Mouse (Mus musculus): Measurements from ENCODE around the gene Pik3ca. TPM values are rescaled to one million over a fixed set of nuclear protein-coding genes. Genes with fewer than 3 reads are reported as not detected.

Pik3ca gene
- polyA plus RNA-seq, 1 experiment from 2014 or later, result 19.3 TPM

DNA sequence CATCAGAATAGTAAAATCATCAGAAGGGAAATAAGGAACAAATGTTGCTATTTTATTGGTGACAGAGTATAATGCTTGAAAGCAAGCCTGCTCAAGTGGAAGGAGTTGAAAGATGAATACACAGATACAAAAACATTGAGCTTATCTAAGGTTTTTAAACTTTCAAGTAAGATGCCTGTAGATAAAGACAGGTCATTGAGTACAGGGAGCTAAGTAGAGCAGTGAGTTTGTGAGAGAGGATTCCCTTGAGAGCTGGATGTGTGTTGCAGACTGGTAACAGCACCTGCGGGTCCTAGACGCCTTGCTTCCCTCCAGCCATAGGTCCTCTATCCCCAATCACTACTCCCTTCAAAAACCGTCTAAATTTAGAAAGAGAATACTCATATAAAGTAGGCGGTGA lies 1.2 kb downstream of the Pik3ca start:
- no peak overlapping the region for H3K27ac ChIP-seq
- no peaks in the 10 kb centered on the region for H3K9me3 ChIP-seq (ENCODE audit: control insufficient read depth, low read length)
- DNase-seq (ENCODE audit: low spot score) (no peak), ATAC-seq (ENCODE audit: low FRiP score) (no peak)
- no peaks in the 10 kb centered on the region for H3K36me3 ChIP-seq (replicated peaks; ENCODE audit: control insufficient read depth, insufficient read depth)
- H3K4me1 ChIP-seq (replicated peaks; ENCODE audit: control insufficient read depth, insufficient read depth, low read length), result peaks cover 29% of the 10 kb centered on the region
- peak overlapping the region; percentile 92; the same call in 1 of the 2 replicates for H3K4me3 ChIP-seq (replicated peaks; ENCODE audit: low read length)
- H3K27me3 ChIP-seq (ENCODE audit: control insufficient read depth, insufficient read depth, low read length), result no peaks in the 10 kb centered on the region
- 41% methylated on average over 4 of the region's 4 CpGs for WGBS
- H3K9ac ChIP-seq, result peak overlapping the region; percentile 95
- peak overlapping the region; percentile 56 for H3K4me2 ChIP-seq (replicated peaks)

DNA sequence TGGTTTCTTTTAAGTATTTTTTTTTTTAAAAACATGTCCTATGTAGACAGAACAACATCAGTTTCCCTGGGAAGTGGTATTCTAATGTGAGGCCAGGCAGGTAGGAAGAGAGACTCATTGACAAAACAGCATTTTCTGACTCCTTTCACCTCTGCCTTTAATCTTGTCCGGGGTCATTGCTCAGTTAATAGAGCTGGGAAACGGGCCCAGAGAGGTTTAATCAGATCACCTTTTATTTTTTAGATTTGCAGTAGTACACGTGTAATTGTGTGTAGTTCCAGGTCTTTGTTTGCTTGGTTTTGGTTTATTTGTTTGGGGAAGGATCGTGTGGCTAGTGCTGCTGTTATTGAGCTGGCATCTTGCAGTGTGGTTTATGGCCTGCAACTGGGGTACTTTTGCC lies 1.9 kb downstream of the Pik3ca start:
- H3K27me3 ChIP-seq (ENCODE audit: control insufficient read depth, insufficient read depth, low read length), result no peaks in the 10 kb centered on the region
- H3K36me3 ChIP-seq (replicated peaks; ENCODE audit: control insufficient read depth, insufficient read depth), result no peaks in the 10 kb centered on the region
- no peak for DNase-seq (ENCODE audit: low spot score)
- H3K4me1 ChIP-seq (replicated peaks; ENCODE audit: control insufficient read depth, insufficient read depth, low read length), result peaks cover 29% of the 10 kb centered on the region
- H3K9ac ChIP-seq, result no peak overlapping the region
- no peak for ATAC-seq (ENCODE audit: low FRiP score)
- H3K4me3 ChIP-seq (replicated peaks; ENCODE audit: low read length), result no peak overlapping the region
- peak overlapping the region; percentile 56; the same call in 1 of the 2 replicates for H3K4me2 ChIP-seq (replicated peaks)
- 58% methylated on average over 4 of the region's 4 CpGs for WGBS
- no peak overlapping the region for H3K27ac ChIP-seq
- H3K9me3 ChIP-seq (ENCODE audit: control insufficient read depth, low read length), result no peaks in the 10 kb centered on the region

- no peak overlapping the region for H3K9ac ChIP-seq
- no peak for DNase-seq (ENCODE audit: low spot score)
- WGBS, result 59% methylated on average over 2 of the region's 2 CpGs
Observed at GRCm38 (mm10) chr3:32399931-32400330, 2.5 kb downstream of the Pik3ca start.

GRCm38 (mm10) chr3:32401591-32401990 lies 4.1 kb downstream of the Pik3ca start:
- no peaks in the 10 kb centered on the region for H3K9me3 ChIP-seq (ENCODE audit: control insufficient read depth, low read length)
- no peak overlapping the region for H3K27ac ChIP-seq
- WGBS, result 83% methylated on average over 3 of the region's 3 CpGs
- no peaks in the 10 kb centered on the region for H3K27me3 ChIP-seq (ENCODE audit: control insufficient read depth, insufficient read depth, low read length)
- H3K4me1 ChIP-seq (replicated peaks; ENCODE audit: control insufficient read depth, insufficient read depth, low read length), result peaks cover 25% of the 10 kb centered on the region
- H3K9ac ChIP-seq, result no peak overlapping the region
- DNase-seq (ENCODE audit: low spot score) (no peak), ATAC-seq (ENCODE audit: low FRiP score) (no peak)
- no peaks in the 10 kb centered on the region for H3K36me3 ChIP-seq (replicated peaks; ENCODE audit: control insufficient read depth, insufficient read depth)
- H3K4me3 ChIP-seq (replicated peaks; ENCODE audit: low read length), result no peak overlapping the region
- no peak overlapping the region for H3K4me2 ChIP-seq (replicated peaks)

More at GRCm38 (mm10) chr3:32399931-32400330, 2.5 kb downstream of the Pik3ca start:
- H3K36me3 ChIP-seq (replicated peaks; ENCODE audit: control insufficient read depth, insufficient read depth), result no peaks in the 10 kb centered on the region
- no peaks in the 10 kb centered on the region for H3K9me3 ChIP-seq (ENCODE audit: control insufficient read depth, low read length)
- peaks cover 29% of the 10 kb centered on the region for H3K4me1 ChIP-seq (replicated peaks; ENCODE audit: control insufficient read depth, insufficient read depth, low read length)
- H3K4me3 ChIP-seq (replicated peaks; ENCODE audit: low read length), result no peak overlapping the region
- no peak overlapping the region for H3K4me2 ChIP-seq (replicated peaks)
- no peak overlapping the region for H3K27ac ChIP-seq
- no peaks in the 10 kb centered on the region for H3K27me3 ChIP-seq (ENCODE audit: control insufficient read depth, insufficient read depth, low read length)
- ATAC-seq (ENCODE audit: low FRiP score), result no peak

- no peak for DNase-seq (ENCODE audit: low spot score)
- H3K9ac ChIP-seq, result no peak overlapping the region
- WGBS, result 88% methylated on average over 7 of the region's 7 CpGs
- no peaks in the 10 kb centered on the region for H3K9me3 ChIP-seq (ENCODE audit: control insufficient read depth, low read length)
- H3K27ac ChIP-seq, result no peak overlapping the region
- H3K4me1 ChIP-seq (replicated peaks; ENCODE audit: control insufficient read depth, insufficient read depth, low read length), result peaks cover 22% of the 10 kb centered on the region
- H3K4me2 ChIP-seq (replicated peaks), result no peak overlapping the region
- H3K36me3 ChIP-seq (replicated peaks; ENCODE audit: control insufficient read depth, insufficient read depth), result no peaks in the 10 kb centered on the region
- ATAC-seq (ENCODE audit: low FRiP score), result no peak
- H3K4me3 ChIP-seq (replicated peaks; ENCODE audit: low read length), result no peak overlapping the region
- no peaks in the 10 kb centered on the region for H3K27me3 ChIP-seq (ENCODE audit: control insufficient read depth, insufficient read depth, low read length)
Observed at GRCm38 (mm10) chr3:32402990-32403885, 5.8 kb downstream of the Pik3ca start.

DNA sequence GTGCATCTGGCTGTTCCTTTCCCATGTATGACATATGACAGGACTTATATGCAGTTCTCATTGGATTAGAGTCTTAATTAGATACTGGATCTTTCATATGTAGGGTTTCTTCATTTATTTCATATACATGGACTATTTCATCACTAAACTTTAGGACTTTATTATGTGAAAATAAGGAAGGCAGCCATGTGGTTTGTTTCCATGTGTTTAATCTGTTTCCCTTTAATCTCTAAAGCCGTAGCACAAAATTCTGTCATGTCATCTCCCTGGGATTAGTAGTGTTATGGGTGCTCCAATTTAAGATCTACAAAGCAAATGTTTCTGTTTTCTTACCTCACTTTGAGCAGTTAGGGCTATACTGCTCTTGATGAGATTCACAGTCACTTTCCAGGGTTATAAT lies 8.2 kb downstream of the Pik3ca start:
- no peak overlapping the region for H3K9ac ChIP-seq
- H3K9me3 ChIP-seq (ENCODE audit: control insufficient read depth, low read length), result no peaks in the 10 kb centered on the region
- 90% methylated on average over 1 of the region's 1 CpGs for WGBS
- H3K27me3 ChIP-seq (ENCODE audit: control insufficient read depth, insufficient read depth, low read length), result no peaks in the 10 kb centered on the region
- no peak for ATAC-seq (ENCODE audit: low FRiP score)
- no peak overlapping the region for H3K27ac ChIP-seq
- H3K36me3 ChIP-seq (replicated peaks; ENCODE audit: control insufficient read depth, insufficient read depth), result no peaks in the 10 kb centered on the region
- H3K4me2 ChIP-seq (replicated peaks), result no peak overlapping the region
- no peaks in the 10 kb centered on the region; the same call in none of the 2 replicates for H3K4me1 ChIP-seq (replicated peaks; ENCODE audit: control insufficient read depth, insufficient read depth, low read length)
- H3K4me3 ChIP-seq (replicated peaks; ENCODE audit: low read length), result no peak overlapping the region
- no peak for DNase-seq (ENCODE audit: low spot score)

DNA sequence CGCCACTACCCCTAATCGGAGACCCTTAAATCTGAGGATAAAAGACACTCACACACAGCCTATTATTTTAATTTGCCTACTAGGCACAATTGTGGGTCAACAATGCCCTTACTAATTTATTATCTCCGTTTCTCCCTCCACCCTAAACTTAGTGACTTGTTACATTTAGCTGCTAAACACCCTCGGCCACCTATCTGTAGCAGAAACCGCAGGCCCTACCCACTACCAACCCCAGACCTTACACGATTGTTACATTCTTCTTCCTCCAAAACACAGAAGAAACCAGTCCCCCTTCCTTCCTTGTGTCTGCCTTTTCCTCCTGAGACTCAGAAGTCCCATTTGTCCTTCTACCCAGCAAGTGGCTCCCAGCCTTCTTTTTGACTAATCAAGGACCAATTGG lies 9.3 kb downstream of the Pik3ca start:
- DNase-seq (ENCODE audit: low spot score) (no peak), ATAC-seq (ENCODE audit: low FRiP score) (no peak)
- Histone ChIP-seq H3K4me1 (replicated peaks; ENCODE audit: control insufficient read depth, insufficient read depth, low read length) (peaks cover under 1% of the 10 kb centered on the region), H3K36me3 (replicated peaks; ENCODE audit: control insufficient read depth, insufficient read depth) (no peaks in the 10 kb centered on the region), H3K9me3 (ENCODE audit: control insufficient read depth, low read length) (no peaks in the 10 kb centered on the region), H3K4me3 (replicated peaks; ENCODE audit: low read length) (no peak overlapping the region), H3K27me3 (ENCODE audit: control insufficient read depth, insufficient read depth, low read length) (no peaks in the 10 kb centered on the region), H3K9ac (no peak overlapping the region), H3K27ac (no peak overlapping the region), H3K4me2 (replicated peaks) (no peak overlapping the region)
- WGBS, result 88% methylated on average over 6 of the region's 6 CpGs

DNA sequence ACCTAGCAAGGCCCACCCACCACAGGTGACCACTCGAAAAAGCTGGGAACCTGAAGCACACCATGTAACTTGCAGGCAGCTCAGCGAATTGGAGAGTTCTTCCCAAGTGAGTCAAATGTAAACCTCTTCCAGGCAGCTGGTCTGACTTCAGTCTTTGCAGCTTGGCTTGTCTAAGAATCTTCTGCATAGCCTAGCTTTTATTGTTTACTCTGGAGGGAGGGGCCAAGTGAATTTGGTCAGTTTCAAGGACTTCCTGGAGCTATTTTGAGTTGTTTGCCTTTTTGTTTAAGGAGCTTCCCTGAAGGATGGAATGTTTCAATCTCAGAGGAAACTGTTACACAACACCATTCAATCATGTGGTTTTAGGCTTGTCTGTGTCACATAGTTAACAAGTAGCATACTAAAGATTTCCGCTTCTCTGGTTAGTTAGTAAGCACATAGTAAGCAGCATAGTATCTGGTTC lies 11.4 kb downstream of the Pik3ca start:
- Histone ChIP-seq H3K27me3 (ENCODE audit: control insufficient read depth, insufficient read depth, low read length) (no peaks in the 10 kb centered on the region), H3K4me1 (replicated peaks; ENCODE audit: control insufficient read depth, insufficient read depth, low read length) (peaks cover 5% of the 10 kb centered on the region), H3K4me3 (replicated peaks; ENCODE audit: low read length) (no peak overlapping the region), H3K9ac (no peak overlapping the region), H3K36me3 (replicated peaks; ENCODE audit: control insufficient read depth, insufficient read depth) (no peaks in the 10 kb centered on the region), H3K4me2 (replicated peaks) (no peak overlapping the region), H3K27ac (no peak overlapping the region), H3K9me3 (ENCODE audit: control insufficient read depth, low read length) (no peaks in the 10 kb centered on the region)
- DNase-seq (ENCODE audit: low spot score) (no peak), ATAC-seq (ENCODE audit: low FRiP score) (no peak)
- 93% methylated on average over 3 of the region's 3 CpGs for WGBS

DNA sequence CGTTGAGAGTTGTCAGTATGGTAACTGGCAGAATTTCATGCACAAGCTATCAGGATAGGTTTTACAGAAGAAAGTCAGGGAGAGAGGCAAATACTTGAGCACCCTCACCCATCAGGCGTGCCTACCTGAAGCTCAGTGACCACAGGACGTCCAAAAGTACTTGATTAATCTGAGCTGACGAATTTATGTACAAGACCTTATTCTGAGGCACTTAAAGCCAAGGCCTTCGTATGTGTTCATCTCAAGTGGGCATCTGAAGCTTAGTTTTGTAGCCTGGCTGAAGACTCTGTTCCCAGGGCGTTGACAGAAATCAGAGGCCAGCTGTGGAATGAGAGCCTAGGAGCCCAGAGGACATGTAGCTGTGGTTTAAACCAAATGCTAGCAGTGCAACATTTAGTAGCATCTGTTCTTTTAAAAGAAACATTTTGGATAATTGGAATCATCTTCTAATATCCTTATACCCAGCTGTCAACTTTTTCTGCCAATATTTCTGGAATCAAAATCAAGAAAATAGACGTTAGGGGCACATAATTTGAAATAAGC lies 15.1 kb downstream of the Pik3ca start:
- Histone ChIP-seq H3K9me3 (ENCODE audit: control insufficient read depth, low read length) (no peaks in the 10 kb centered on the region), H3K36me3 (replicated peaks; ENCODE audit: control insufficient read depth, insufficient read depth) (no peaks in the 10 kb centered on the region), H3K27ac (no peak overlapping the region), H3K4me2 (replicated peaks) (no peak overlapping the region), H3K4me1 (replicated peaks; ENCODE audit: control insufficient read depth, insufficient read depth, low read length) (peaks cover 19% of the 10 kb centered on the region), H3K4me3 (replicated peaks; ENCODE audit: low read length) (no peak overlapping the region), H3K9ac (no peak overlapping the region), H3K27me3 (ENCODE audit: control insufficient read depth, insufficient read depth, low read length) (no peaks in the 10 kb centered on the region)
- 84% methylated on average over 7 of the region's 7 CpGs for whole genome bisulfite sequencing
- ATAC-seq (ENCODE audit: low FRiP score), result no peak
- no peak for DNase-seq (ENCODE audit: low spot score)
